Mouse (Mus musculus) urinary bladder, postnatal 25 days (tissue): Measurements from ENCODE around the gene Izumo1r.

Experiments used
- DNase-seq: peaks from one replicate; pipeline ENCODE4 v3.0.0; 2022; ENCODE audit warnings: low spot score

Izumo1r gene

DNA sequence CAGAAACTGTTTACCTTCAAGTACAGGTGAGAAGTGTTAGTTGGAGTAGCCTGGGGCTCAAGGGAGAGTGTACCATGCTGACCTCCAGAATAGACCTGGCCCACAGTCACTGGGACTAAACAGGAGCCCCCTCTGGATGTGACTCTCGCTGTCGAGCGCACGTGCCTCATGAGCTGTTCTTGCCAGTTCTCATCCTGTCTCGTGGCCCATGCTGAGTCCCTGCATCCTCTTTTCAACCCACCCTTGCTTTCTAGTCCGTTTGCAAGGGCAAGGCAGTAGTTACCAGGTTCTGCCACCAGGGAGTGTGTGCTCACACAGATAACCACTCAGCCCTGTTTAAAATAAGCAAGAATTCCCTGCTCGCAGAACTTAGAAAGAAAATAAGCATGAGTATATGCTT, 36.8 kb downstream of the Izumo1r start:
- DNase-seq: no peak

DNA sequence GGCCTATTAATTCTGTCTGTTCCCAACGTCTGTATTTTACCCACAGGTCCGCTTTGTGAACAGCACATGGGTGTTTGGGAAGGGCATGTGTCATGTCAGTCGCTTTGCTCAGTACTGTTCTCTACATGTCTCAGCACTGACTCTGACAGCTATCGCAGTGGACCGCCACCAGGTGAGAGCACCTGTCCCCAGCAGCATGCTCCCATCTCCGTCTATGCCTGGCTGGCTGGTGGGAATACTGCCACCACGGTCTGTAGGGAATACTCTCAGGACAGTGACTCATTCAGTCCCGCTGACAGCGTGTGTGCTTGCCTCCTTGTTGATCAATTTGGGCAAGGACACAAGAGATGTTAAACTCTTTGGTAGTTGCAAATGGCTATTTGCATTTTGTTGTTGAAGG, 39.0 kb downstream of the Izumo1r start:
- DNase-seq: no peak

DNA sequence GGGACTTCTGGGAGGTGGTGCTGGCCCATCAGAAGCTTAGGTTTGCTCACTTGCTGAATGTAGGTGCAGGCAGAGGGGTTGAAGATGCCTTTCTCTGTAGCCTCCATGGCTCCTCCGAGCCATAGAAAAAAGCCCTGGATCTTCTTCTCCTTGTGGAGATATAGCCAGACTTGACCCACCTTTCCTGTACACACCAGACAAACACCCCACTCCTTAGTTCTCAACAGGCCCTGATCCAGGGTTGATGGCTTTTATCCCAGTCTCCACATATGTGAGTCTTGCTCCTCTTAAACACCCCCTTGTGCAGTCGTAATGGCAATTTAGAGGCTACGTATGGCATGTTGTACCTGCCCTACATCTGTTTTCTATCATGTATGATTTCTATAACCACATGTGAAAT, 40.6 kb downstream of the Izumo1r start:
- DNase-seq: no peak

DNA sequence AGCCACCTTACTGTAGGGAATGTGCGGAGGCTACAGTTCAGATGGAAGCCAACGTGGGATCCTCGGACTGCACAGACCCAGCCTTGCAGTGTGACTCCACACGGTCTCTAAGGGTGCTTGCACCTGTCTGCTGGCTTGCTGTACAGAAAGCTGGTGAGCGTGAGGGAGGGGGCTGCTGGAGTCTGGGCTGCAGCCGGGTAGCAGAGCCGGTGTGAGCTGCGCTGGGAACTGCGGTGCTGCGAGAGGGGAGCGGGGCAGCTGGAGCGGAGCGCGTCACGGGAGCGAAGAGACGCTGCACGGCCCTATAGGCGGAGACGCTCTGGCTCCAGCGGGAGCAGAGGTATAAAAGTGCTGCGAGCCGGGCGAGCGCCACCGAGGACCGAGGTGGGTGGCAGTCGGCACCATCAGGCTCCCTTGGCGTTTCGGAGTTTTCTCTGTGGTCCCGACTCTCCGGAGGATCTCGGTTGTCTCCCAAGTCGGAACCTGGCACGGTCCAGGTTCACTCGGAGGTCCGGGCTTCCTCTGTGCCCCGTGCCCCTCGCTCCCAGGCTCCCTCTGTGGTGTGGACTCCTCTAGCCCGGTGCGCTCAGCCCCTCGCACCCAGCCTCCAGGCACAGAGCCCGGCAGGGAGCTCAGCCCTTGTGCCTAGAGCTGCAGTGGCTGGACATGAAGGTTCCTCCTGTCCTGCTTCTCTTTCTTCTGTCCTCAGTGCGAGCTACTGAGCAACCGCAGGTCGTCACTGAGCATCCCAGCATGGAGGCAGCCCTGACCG, 43.7 kb downstream of the Izumo1r start, which contains the start of gene Gpr83:
TSS of gene Gpr83 (plus strand) at position 343 of the 772 bp plus-strand sequence.
- no peak for DNase-seq

DNA sequence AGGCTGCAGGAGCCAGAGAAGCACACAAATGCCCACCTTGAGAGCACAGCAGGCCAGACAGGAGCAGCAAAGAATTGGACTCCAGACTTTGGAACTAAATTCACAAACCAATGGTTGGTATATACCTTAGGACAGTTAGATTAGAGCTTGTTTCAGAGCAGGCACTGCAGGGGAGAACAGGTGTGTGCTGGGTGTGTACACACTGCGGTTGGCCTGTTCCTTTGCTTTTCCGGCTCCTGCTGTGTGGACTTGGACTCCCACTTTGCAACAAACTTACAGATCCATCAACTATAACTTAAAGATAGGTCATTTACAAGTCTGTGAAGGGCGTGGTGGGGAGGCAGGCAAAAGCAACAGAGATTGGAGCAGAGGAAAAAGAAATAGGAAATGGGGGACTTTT, 45.0 kb downstream of the Izumo1r start:
- DNase-seq: no peak

DNA sequence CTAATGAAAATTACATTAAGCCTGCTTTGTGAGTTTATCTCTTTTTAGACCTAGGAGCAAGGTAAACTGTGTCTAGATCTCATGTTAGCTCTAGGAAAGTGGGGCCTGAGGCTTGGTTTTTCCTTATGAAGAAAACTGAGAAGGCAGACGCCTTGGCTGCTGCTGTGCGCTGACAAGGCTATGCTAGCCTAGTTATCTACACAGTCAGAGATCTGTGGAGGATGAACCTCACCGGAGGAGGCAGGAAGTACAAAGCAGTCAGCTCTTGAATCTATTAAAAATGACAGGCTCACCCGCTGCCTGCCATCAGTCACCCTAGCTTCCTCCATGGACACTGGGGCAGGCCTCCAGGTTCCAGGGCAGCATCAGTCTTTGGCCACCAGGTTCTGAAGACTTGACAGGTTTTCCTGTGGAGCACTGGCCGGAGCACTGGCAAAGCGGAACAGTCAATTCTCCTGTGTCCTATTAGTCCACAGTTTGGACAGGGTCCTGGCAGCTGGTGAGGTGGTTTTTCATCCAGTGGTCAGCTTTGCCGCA, 45.5 kb downstream of the Izumo1r start:
- no peak for DNase-seq

DNA sequence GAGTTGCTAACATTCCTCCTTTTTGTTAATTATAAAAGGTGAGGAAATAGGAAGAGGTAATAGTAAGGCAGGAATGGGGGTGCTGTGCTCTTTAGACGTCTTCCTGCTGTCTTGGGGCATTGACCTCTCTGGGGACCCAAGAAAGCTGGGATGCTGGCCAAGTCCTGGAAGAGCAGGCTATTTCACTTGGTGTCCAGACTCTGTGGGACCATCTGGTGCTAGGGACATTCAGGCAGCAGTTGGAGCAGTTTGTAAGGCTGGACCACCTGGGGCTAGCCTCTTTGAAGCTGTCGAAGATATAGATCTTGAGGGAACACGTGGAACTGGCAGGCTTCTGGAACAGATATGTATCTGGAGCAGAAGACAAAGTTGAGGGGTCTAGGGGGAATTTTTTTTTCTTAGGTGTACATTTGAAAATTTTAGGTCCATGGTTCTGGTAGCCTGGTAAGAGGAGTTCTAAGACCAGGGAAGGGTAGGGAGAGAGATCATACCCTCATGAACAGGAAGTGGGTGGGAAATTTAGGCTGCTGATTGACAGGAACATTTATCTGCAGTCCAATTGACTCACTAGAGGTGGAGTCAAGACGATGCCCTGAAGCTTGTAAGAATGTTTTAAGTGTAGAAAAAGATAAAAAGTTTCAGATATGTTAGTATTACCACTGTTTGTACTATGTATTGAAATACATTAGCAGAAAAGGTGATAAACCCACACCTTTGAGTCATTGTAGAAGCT, 46.7 kb downstream of the Izumo1r start:
- no peak for DNase-seq

DNA sequence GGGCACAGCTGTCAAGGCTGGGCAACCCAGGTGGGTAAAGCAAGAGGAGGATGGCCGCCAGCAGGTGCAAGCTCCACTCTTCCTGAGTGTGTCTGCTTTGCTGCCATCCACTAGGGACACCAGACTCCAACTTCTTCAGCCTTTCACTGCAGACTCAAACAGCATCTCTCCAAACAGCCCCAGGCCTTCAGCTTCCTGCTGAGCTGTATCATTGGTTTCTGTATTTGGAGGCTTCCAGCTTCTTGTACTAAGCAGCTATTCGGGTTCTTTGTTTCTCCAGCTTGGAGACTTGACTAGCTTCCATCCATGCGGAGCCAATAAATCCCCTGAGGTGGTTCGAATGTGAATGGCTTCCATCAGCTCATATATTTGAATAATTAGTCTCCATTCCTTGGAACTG, 49.2 kb downstream of the Izumo1r start:
- DNase-seq: no peak

DNA sequence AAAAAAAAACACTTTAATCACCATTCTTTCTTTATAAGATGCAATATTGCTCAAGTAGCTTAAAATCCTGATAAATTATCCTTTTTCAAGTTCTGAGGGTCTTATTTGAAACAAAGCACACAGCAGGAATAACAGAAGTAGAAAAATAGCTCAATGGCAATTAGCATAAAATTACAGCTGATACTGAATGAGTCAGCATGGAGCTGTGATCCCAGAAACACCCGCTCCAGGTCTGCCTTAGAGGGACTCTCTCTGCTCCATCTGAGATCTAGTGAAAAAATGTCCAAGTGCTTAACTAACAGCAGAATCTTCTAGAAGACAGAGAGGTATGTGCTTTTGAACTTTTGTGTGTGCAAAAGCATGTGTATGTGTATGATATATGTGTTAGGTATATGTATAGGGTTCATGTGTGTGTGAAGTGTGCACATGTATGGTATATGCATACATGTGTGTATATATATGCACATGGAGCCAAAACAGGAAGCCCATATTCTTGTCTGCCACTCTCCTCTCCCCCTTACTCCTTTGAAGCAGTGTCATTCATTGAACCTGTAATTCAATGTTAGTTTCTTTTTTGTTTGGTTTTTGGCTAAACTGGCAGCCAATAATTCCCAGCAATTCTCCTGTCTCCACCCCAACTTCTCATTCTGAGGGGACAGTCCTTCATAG, 55.3 kb downstream of the Izumo1r start:
- DNase-seq: no peak

DNA sequence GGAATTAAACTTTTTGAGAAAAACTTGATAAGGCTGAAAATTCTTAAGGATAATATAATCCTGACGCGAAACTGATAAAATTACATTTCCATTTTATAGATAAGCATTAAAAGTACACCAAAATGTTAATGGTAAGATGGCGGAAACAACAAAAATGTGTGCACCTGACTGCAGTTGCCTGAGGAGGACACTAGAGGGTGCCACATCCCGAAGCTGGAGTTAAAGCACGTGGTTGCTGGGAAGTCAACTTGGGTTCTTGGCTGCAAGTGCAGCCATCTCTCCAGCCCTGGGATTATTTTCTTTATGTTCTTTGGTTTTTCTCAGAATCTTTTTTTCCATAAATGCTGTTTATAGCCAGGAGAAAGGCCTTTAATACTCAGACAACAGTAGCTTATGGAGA, 57.3 kb downstream of the Izumo1r start:
- DNase-seq: no peak

DNA sequence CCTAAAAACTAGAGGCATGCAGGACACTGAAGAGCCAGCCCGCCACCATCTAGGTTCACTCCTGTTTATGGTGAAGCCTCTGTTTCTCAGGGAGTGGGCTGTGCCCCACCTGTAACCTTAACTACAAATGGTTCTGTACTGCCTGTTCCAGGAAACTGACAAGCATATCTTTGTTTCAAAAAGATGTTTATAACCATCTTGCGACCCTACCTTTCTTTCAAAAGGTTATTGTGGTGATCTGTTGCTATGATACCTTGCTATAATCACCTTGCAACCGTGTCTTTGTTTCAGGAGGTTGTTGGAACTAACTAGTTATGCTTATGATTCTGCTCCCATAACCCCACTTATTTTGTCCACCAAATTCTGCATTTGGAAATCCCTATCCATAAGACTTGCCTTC, 59.8 kb downstream of the Izumo1r start:
- DNase-seq: no peak

DNA sequence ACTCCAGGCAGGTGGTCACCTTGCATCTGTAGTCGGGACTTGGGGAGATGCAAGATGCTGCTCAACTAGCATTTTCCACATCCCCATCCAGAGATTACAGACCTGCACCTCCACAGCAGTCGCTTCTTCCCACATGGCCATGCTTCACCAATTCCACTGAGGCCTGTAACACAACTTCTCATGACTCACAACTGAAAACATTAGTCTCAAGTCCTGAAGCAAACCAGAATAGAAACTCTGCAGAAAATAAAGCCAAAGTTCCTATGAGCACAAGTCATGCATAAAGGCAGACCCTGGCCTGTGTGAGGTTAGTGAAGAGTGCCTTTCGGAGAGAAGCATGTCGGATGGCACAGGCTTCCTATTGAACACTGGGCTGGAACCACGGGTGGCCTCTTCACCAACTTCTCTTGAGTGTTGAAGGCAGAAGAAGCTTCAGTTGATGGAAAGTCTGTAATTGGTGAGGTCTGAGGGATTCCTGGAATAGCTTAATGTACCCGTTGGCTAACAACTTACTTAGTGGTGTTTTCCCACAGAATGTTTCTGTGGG, 60.4 kb downstream of the Izumo1r start:
- no peak for DNase-seq

DNA sequence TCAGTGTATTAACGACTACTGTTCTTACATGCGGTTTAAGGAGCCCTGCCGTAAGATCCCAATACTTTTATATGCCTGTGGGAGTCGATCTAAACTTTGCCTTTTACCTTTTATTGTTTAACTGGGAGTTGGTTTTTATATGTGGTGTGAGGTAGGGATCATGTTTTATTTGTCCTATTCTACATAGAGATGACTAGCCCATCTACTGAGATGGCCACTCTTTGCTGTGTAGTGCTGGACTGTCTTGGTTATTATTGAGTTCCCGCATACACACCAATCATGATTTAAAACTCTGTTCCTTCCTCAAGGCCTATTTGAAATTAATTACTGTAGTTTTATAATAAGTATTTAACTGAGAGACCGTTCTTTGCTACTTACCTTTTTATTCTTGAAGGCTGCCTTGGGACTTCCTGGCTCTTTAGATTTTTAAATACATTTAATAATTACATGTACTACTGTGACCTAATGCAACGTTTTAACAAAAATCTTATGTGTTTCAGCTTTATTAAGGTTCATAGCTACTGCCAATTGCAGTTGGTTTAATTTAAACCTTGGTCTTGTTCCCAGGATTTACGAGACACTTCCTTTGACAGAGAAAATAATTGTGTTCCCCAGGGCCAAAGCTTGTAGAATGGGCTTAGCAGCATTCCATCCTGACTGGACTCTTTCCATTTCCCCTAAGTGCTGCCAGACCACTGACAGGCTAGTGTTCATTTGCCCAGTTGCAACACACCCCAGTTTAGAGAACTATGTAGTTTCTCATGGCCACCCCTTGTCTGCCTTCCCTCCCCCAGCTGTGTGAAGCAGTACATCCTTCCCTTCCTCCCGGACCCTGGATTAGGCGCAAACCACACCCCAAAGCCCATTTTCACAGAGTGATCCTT, 61.6 kb downstream of the Izumo1r start:
- DNase-seq: no peak

DNA sequence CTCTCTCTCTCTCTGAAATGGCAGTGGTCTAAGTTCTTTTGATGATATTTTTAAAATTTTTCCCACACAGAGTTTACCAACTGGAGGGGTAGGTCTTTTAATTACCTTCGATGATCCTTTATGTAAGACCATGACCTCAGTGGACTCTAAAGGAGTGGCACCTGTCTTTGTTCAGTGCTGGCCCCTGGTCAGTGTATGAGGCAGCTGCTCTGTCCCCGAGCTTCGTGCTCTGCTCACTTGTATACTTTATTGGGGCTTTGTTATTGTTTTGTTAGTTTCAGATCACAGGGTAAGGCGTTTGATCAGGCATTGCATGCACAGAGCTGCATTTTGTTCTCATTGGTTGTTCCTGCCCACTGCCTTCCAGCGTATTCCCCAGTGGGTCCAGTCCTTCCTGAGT, 63.8 kb downstream of the Izumo1r start:
- DNase-seq: no peak

DNA sequence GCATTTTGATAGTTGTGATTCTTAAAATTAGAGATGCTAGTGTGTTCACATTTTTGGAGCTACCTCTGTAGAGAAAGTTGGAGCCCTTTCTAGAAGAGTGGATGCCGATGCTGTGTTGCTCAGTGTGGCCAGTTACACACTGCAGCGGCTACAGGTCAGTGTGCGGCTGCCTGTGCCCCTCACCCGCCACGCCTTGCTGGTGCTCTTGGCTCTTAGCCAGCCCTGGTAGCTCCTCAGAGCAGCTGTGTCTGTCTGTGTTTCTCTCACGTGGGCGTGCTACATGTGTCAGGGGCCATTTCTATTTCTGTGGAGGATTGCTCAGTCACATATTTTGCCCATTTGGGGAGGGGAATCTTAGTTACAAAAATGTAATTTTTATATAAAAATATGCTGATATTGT, 64.2 kb downstream of the Izumo1r start:
- DNase-seq: no peak
